Mouse (Mus musculus) neural tube, embryonic 10.5 days (tissue): ENCODE measurements around the gene Jph4.
A peak's percentile ranks its signal among the peaks of the same experiment; 100 is the strongest.

Source experiments
- DNase-seq: peaks from one replicate; pipeline ENCODE4 v3.0.0-alpha.2; 2017; ENCODE audit warnings: low spot score; ENCODE audit errors: extremely low spot score

Gene Jph4

GRCm38 (mm10) chr14:55095263-55095662 lies 21.5 kb downstream of the Jph4 start:
- no peak for DNase-seq

- peak; percentile 87 for DNase-seq
Observed at GRCm38 (mm10) chr14:55094704-55095231, 22.0 kb downstream of the Jph4 start, which contains the start of gene Thtpa. TSS of gene Thtpa (plus strand) at chr14:55094784.

DNA sequence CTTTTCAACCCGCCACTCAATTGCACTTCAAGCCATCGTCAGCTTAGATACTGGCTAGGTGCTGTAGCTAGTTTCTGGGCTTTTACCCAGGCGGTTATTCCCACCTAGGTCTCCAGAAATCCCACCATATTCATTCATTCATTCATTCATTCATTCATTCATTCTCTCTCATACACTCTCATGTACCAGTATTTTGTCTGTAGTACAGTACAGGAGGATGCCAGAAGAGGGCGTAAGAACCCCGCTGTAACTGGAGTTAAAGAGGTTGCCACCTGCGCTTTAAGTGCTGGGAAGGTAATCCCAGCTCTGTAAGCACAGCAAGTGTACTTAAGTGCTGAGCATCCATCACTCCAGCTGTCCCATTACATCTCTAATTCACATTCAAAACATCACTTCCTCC lies 22.8 kb downstream of the Jph4 start:
- no peak for DNase-seq

GRCm38 (mm10) chr14:55092011-55092577 lies 24.6 kb downstream of the Jph4 start, which contains the start of gene Zfhx2:
TSS of gene Zfhx2 (minus strand) at chr14:55092324.
- DNase-seq: peak; percentile 95

GRCm38 (mm10) chr14:55091209-55091865 lies 25.4 kb downstream of the Jph4 start:
- DNase-seq: peak; percentile 64

GRCm38 (mm10) chr14:55089199-55089947 lies 27.4 kb downstream of the Jph4 start:
- no peak for DNase-seq

- no peak for DNase-seq
Observed at GRCm38 (mm10) chr14:55086009-55086514, 30.7 kb downstream of the Jph4 start.

- DNase-seq: no peak
Observed at GRCm38 (mm10) chr14:55085324-55086008, 31.3 kb downstream of the Jph4 start.

- no peak for DNase-seq
Observed at GRCm38 (mm10) chr14:55083481-55083880, 33.3 kb downstream of the Jph4 start.

GRCm38 (mm10) chr14:55081105-55081504 lies 35.6 kb downstream of the Jph4 start:
- no peak for DNase-seq

DNA sequence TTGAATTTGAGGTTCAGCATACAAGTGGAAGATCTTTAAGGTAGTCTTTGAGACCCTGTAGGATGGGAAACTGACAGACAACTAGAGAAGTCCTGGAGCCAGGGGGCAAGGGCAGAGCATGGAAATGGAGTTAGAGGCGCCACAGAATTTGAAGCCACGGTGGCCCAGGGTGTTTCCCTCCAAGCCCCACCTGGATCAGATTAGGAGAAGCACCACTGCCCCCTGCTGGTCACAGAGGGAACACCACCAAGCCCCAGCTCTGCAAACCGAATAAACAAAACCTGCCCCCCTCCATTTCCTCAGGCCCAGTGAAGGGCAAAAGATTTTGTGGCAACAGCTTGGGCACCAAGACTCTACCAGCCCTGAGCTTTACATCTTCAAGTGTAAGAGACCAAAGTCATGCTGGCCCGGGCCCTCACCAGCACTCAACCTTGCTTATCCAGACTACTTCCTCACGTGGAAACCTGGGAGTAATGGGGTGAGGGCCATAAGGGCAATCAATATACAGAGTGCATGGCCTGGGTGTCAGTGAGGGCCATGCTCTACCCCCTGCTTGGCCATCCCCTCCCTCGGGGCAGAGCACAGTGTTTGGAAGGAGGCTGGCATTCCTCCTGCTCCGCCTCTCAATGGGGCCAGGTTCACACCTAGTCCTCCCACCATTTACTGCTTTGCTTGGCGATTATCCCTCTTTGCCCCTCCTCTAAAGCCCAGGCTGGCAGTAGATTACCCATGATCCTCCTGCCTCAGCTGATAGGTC lies 37.3 kb downstream of the Jph4 start:
- peak; percentile 89 for DNase-seq

DNA sequence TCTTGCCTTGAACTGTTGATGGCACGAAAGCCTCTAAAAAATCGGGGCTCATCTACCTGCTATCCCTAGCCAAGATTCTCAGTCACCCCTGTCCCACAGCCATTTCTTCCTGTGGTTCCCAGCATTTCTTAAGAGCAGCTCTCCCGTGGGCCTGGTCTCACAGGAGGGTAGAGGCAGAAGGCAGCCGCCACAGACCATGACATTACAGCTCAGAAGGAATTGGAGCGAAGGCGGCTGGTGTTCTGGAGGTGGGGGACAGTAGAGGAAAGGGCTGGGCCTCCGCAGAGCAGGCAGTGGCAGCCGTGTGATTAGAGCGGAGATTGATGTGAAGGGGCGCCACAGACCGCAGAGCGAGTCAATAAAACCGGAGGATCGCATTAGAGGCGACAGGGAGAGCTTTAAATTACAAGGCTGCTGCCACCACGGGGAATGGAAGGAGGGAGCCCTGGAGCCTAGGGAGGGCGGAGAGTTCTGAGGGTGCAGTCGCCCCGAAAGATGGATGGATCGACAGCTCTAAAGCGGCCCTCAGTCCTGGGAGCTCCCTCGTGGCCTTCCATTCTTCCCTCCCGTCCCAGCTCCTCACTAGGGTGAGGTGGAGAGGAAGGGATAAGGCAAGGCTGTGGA lies 38.3 kb downstream of the Jph4 start:
- DNase-seq: peak; percentile 60

GRCm38 (mm10) chr14:55077481-55078365 lies 39.0 kb downstream of the Jph4 start:
- no peak for DNase-seq

- no peak for DNase-seq
Observed at GRCm38 (mm10) chr14:55076956-55077355, 39.8 kb downstream of the Jph4 start.

- DNase-seq: no peak
Observed at GRCm38 (mm10) chr14:55076224-55076623, 40.5 kb downstream of the Jph4 start.

DNA sequence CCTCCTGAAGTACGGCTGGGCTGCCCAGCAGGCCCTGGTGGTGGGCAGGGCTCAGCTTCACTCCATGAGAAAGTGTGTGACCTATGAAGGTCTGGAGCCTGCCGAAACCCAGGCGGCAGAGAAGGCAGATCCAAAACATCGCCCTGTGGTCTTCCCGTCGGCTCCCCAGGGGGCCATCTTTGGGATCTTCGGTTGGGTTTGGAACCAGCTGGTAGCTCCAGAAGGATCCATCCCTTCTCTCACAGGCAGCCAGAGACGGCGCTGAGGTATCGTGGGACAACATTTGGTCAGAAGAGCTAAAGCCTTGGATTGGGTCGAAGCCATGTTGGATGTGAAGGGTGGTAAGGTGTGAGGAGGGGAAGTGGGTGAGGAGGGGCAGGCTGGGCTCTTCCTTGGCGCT lies 42.3 kb downstream of the Jph4 start:
- DNase-seq: no peak

- DNase-seq: no peak
Observed at GRCm38 (mm10) chr14:55071756-55072155, 45.0 kb downstream of the Jph4 start.

GRCm38 (mm10) chr14:55066042-55066441 lies 50.7 kb downstream of the Jph4 start:
- DNase-seq: no peak

DNA sequence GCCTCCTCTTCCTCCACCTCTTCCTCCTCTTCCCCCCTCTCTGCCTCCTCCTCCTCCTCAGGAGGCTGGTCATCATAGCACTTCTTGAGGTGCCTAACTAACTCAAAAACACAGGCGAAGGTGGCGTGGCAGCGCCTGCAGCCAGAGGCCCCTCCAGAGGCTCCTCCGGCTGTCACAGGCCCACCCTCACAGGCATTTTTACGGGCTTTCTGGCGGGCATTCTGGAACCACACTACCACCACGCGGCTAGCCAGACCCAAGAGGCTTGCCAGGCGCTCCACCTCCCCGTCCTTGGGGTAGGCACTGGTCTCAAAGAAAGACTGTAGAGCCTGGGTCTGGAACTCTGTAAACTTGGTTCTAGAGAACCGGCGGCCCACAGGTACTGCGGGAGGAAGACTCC lies 51.3 kb downstream of the Jph4 start:
- DNase-seq: no peak
